Mouse (Mus musculus): Measurements from ENCODE around the gene Gm20777.
"Not testable (repeated sequence)": the region's sequence is repeated elsewhere in the genome, so short reads cannot be mapped to it uniquely, and the experiment has no call there.

DNA sequence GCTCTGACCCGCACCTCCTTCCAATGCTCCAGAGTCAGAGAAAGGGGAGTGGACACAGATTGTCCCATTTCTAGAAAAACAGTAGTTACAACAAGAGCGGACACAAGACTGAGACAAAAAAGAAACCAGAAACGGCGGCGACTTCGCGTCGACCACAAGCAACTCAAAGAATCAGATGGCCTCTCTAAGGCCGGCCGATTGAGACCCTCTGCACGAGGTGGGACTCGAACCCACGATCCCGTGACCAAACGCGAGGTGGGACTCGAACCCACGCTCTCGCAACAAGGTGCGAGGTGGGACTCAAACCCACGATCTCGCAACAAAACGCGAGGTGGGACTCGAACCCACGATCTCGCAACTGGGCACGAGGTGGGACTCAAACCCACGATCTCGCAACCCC lies 43.5 kb downstream of the Gm20777 start:
- TF ChIP-seq CTCF (IDR thresholded peaks at IDR 0.05 in 2 of 3, conservative IDR thresholded peaks at IDR 0.05 in 1 of 3; ENCODE audit: control insufficient read depth in 1 of 3, insufficient read depth in 1 of 3, low read depth in 2 of 3, low read length in 3 of 3, poor library complexity in 1 of 3, severe bottlenecking in 1 of 3); HCFC1 (IDR thresholded peaks at IDR 0.05; ENCODE audit: low read depth, low read length): not testable (repeated sequence)

Measured in MEL (cell line).